Mouse (Mus musculus) ES-Bruce4 (cell line): ENCODE measurements around the gene Krtap28-13.

ENCODE experiments used
- CTCF ChIP-seq: IDR thresholded peaks from one replicate; pipeline ENCODE4 v1.8.1; 2011; ENCODE audit warnings: low read depth, low read length
- EP300 ChIP-seq: IDR thresholded peaks from 2 replicates; pipeline ENCODE4 v1.6.1; 2011; ENCODE audit warnings: low read depth, low read length; ENCODE audit not compliant: insufficient read depth
- POLR2A ChIP-seq: IDR thresholded peaks from one replicate; pipeline ENCODE4 v1.8.1; 2011; ENCODE audit warnings: low read length; ENCODE audit not compliant: insufficient read depth

GRCm38 (mm10) chr1:83044882-83045427 is 15.8 kb upstream of the Krtap28-13 start, which contains the start of gene Gm47969:
- no peak for TF ChIP-seq POLR2A
- TF ChIP-seq EP300 = no peak
- no peak for TF ChIP-seq CTCF
